Mouse (Mus musculus) cerebellum, adult 18-20 months (tissue): ENCODE measurements around the gene Cplx2.

Experiments
- DNase-seq, 2 experiments: peaks; one replicate each; pipeline ENCODE4 v3.0.0; 2021

Gene Cplx2

DNA sequence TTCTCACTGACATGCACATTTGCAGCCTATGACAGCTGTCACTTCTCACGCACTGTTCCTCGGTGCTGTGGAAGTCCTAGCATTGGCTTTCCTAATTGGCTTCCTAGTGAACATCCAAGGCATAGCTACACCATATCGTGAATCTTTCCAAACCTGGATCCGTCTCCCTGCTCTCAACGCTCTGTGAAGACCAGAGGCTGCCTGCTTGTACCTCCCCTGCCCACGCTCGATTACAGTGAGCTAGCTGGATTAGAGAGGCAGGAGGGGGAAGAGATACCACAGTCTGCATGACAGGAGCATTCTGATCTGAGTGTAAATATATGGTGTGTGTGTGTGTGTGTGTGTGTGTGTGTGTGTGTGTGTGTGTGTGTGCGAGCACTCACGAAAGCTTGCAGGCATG lies 3.0 kb upstream of the Cplx2 start:
- DNase-seq: no peak

DNA sequence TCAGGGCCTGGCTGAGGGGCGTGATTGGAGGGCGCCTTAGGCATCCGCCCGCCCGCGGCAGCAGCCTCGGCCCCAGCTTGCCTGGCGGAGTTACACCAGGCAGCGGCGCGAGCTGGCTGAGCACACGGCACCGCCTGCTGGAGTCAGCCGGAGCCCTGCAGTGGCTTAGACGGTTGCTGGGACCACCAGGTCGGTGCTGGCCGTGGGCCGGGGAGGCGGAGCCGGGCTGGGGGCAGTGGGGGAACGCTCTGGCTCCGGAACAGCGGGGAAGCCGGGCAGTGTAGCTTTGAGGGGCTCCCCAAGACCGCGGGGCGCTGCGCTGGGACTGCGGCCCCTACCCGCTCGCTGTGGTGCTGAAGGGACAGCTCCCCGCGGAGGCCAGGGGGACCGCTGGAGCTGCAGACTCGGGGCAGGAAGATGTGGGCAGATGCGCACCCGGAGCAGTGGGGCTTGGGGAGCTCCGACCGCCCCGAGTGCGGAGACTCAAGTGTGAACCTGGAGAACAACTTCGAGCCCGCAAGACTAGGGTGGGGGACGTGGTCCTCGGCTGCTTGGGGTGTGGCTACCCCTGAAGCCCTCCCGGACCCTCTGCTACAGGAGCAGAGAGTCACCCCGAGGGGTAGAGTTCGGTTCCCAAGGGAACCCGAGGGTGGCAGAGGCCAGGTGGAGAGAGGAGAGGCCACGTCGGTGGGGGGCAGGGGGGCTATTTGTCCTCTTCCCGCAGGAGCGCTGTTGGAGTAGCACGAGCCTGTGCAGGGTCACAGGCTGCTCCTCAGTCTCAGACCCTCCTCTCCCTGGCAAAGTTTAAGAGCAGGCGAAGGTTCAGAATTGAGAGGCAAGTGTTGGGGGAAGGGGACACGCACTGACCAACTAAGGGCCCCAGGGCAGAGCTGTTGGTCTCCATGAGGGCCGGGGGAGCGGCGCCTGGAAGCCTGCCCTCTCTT lies 510 bp downstream of the Cplx2 start:
- DNase-seq: peak; percentile 77 to 78

DNA sequence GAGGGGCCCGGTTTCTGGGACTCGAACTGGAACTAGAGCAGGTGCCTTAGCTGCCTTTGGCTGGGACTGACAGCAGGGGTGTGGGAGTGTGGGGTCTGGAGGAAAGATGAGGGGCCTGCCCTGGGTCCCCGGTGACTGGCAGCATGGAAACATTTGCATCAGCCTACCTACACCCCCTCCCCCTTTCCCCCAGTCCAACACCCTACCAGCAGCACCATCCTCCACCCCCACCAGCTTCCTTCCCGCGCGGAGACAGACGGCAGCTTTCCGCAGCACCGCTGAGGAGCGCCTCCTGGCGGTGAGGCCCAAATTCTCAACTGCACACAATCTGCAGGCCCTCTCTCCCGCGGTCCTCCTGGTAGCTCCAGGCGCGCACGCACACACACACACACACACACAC lies 1.5 kb downstream of the Cplx2 start:
- DNase-seq: peak; percentile 94 to 95

DNA sequence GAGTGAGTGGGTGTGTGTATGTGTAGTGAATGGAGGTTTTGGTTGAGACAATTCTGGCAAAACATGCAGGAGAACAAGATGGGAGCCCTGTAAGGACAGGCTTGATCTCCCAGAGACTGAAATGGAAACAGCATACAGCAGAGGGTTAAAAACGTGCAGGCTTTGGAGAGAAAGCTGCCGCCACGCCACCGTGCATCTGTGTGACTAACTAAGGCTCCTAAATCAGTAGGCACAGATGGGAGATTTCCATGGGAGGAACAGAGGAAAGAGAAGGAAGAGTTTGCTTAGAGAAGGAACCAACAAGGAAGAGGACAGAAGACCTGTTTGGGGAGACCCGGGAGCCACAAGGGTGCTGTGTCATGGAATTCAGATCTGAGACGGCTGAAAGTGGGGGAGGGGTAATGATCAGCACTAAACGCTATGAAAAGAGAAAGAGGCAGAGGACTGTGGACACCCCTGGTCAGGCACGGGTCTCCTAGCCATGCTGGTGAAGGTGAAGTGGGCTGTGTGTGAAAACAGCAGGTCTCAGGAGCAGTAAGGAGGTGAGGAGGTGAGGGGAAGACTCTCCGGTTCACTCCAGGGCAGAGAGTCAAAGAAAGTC lies 3.1 kb downstream of the Cplx2 start:
- peak in 1 of 2 experiments; percentile 31 for DNase-seq

DNA sequence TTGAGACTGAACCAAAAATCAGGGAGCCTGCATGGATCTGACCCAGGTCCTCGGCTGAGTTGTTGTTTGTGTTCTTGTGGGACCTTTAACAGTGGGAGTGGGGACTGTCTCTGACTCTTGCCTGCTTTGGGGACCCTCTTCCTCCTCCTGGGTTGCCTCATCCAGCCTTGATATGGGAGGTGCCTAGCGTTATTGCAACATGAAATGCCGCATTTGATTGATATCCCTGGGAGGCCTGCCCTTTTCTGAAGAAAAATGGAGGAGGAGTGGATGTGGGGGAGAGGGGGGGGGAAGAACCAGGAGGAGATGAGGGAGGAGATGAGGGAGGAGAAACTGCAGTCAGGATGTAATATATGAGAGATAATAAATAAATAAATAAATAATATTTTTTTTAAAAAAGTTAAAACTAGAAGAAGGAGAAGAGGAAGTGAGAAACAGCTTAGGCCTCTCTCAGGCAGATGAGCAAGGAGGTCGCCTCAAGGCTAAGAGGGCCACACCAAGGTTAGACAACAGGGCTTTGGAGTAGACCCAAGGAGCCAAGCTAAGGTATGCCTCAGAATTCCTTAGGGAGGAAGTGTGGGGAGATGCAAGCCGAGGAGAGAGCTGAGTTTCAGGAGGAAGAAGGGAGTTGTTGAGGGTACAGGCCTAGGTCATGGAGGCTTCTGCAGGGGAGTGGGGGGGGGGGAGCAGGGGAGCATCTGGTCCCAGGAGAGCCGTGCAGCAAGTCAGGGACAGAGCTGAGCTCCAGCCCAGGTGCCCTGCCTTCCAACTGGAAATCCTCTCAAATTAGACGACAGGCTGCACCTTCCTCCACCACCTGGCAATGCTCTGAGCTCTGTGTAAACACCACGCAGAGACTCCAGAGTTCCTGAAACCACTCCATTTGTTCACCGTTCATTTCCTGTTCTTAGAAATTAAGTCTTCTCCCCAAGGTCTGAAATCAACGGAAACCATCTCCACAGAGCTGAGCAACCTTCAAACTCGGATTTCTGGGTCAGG lies 4.6 kb downstream of the Cplx2 start:
- peak; percentile 51 to 60 for DNase-seq

DNA sequence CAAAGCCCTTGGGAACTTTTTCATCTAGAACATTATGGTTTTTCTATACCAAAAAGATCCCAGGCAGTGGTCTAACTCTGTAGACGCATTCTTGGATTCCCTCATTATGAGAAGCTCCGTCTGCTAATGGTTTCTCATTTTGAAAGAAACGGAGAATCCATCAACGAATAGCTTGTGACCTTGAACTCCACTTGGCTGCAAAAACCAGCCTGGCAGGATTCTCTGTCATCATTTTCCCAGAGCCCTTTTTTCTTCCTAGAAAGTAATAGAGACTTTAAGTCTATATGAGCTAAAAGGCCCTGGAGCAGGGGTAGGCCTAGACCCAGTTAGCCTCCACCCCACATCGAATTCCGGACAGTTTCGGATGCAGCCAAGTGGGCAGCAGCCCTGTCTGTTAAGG lies 5.6 kb downstream of the Cplx2 start:
- DNase-seq: peak in 1 of 2 experiments; percentile 21

DNA sequence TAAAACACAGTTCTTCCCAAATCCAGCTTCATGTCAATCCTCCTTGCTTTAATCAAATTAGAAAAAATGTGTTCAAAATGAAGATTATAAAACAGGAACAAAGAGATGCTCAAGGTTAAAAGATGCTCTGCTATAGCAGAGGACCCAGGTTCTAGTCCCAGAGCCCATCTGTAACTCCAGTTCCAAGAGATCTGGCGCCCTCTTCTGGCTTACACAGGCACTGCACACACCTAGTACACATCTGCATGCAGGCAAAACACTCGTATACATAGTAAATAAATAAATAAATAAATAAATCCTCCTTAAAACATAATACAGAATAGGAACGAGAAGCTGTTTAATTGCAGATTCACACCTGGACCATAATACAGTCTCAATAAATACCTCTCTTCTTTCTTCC lies 6.9 kb downstream of the Cplx2 start:
- peak; percentile 49 to 50 for DNase-seq

DNA sequence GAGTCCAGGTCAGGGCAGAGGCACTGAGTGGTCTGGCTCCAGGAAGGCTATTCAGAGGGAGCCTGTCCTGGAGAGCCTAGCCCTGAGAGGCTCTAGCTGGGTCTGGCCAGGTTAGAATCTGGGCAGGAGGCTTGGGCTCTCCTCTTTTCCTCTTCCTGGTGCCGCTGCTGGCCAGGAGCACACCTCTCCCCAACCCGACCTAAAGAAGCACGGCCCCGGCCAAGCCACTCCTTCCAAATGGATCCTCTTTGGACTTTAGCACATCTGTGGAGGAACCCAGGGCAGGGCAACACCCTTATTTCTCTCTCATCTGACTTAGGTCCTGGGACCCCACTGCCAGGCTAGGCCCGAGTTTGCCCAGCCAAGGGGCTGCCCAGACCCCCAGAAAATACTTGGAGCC lies 9.3 kb downstream of the Cplx2 start:
- DNase-seq: no peak

DNA sequence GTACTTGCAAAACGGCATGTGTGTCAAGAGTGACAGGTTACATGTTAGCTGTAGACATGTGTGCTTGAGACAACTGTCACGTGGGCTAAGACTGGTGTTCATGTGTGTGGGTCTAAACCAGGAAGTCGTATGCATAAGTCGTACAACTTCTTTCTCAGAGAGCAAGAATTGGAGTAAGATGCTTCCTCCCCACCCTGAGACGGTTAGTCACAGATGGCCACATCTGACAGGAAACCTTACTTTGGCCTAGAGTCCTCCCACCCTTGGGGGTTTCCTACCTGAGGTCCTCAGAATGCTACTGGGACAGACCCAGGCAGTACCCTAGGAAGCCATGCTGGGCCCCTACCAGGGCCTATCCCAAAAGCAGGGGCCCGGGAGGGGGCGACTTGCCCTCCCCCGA lies 10.2 kb downstream of the Cplx2 start:
- DNase-seq: peak in 1 of 2 experiments; percentile 20

DNA sequence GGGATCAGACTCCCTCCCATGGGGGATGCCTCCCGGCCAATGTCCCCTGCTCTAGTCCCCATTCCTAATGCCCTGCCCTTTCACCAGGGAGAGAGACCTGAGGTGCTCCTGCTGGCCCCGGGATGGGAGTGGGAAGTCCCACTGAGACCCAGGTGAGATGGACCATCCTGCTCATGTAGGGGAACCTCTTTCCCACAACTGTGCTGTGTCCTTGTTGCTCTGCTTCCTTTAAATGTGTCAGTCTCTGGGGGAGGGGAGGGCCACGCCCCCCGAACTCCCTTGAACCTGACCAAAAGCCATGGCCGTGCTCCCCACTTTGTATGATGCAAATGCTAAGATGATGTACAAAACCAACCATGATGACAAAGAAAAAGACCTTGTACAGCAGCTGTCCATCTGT lies 12.4 kb downstream of the Cplx2 start:
- peak in 1 of 2 experiments; percentile 35 for DNase-seq

DNA sequence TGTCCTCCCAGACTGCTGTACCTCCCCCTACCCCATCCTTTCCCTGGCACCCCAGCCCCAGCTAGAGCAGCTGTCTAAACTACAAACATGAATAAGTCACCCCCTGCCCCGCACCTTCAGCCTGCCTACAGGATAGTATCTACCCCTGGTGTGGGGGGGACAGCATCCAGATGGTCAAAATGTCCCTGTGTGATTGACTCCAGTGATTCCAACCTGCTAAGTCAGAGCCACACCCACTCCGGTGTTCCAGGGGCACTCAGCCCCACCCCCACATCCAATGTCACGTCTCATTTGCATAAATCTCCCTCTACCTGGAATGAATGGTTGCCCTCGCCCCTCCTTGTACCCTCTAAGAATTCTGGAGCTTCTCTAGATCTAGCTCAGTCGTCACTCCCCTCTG lies 13.4 kb downstream of the Cplx2 start:
- DNase-seq: peak in 1 of 2 experiments; percentile 45

DNA sequence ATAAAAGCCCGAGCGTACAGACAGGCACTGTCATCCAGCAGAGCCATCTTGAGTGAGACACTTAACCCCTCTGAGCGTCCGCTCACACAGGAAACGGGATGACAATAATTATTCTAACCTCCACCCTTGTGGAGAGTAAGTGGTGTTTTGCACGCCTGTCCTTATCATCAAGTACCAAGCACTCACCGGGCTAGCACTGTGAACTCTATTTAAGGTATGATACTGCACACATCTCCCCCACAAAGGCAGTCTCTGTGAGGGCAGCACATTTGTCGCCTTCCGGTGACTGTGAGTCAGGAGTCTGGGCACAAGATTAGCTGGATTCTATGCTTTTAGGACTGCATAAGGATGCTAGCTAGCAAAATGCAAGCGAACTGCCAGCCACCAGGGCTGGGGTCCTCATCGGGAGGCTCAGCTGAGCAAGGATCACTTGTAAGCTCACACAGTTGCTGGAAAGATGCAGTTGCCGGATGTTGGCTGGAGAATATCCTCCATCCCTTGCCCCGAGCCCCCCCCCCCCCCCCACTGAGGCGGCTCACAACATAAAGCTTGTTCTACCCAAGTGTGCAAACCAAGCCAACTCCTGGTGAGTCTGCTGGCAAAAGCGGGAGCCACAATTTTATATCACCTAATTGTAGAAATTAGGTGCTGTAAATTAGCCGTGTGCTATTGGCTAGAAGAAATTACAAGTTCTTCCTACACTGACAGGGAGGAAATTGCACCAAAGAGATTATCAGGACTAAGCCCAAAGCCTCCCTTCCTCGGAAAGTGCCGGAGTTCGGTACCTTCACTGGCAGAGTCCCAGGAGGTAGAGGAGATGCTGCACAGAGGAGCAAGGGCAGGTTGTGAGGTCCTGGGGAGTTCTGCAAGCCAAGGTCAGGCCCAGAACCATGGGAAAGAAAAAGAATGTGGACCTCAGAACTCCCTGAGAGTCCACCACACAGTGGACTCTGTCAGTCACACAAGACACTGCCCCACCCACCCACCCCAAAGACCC lies 14.2 kb downstream of the Cplx2 start:
- peak; percentile 39 to 45 for DNase-seq

DNA sequence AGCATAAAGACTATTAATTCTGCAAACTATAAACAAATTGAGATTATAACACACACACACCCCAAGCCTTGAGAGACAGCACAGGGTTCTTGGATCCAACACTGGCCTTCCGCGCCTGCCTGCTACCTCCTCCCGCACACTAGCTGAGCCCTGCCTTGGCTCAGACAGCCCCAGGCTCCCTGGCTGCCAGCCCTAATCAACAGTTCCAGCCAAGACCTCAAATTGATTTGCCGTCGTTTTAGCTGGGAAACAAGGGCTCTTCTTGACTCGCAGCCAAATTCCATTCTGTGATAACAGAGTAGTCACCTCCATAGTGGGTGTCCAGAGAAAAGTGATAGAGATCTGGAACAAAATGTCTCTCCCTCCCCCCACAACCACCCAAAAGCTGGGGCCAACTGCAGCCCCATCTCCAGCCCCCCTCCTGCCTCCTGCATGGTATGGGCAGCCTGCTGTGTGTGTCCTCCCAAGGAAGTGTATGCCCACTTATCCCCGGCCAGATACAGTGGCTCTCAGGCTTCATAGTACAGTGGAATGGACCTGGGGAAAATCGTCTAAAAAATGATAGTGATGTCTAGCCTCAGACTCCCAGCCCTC lies 18.9 kb downstream of the Cplx2 start:
- DNase-seq: peak; percentile 68 to 69

DNA sequence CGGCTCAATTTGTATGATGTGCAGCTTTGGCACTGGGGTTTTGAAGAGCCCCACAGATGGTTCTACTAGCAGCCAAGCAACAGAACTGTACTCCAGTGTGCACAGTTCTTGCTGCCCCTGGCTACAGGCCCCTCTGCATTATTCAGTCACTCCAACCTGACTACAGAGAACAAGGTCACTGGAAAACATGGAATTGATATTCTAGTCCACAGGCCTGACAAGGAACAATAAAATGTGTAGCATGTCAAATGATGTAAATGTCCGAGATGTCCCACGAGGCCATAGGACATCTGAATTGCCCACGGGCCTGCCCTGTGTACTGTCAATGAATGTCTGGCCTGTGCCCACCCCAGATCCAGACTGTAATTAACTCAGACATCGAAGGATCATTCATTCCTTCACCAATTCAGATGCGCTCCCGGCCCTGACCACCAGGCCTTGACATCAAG lies 19.4 kb downstream of the Cplx2 start:
- DNase-seq: no peak

DNA sequence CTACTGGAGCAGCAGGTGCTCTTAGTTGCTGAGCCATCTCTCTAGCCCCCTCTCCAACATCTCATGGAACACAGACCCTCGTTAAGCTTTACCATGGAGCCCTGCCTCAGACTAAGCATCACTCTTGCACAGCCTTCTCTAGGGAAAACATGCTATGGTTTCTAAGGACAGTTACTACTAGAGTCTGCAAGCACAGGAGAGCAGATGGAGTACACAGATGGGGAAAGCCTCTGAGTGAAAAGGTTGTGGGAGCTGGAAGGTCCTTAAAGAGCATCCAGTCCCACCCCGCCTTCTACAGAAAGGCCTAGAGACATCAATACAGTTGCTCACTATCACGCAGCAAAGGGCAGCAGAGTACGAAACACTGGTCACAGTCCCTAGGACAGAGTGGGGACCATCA lies 20.2 kb downstream of the Cplx2 start:
- no peak for DNase-seq

DNA sequence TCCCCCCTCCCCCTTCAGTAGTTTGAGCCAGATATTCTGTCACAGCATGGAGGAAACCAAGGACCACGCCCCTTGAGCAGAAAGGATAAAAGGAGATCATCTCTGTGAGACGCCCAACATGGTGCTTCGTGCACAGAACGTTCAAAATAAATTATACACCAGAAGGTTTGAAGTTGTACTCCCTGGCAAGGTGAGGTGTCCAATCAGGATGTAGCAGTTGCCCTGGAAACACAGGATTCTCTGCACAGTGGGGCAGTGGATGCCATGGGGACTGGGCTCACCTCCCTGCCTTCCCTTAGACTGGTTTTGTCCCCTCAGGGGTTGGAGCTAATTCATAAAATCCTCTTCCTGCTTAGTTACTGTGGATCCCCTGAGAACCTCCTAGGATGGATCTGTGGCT lies 25.9 kb downstream of the Cplx2 start:
- no peak for DNase-seq

DNA sequence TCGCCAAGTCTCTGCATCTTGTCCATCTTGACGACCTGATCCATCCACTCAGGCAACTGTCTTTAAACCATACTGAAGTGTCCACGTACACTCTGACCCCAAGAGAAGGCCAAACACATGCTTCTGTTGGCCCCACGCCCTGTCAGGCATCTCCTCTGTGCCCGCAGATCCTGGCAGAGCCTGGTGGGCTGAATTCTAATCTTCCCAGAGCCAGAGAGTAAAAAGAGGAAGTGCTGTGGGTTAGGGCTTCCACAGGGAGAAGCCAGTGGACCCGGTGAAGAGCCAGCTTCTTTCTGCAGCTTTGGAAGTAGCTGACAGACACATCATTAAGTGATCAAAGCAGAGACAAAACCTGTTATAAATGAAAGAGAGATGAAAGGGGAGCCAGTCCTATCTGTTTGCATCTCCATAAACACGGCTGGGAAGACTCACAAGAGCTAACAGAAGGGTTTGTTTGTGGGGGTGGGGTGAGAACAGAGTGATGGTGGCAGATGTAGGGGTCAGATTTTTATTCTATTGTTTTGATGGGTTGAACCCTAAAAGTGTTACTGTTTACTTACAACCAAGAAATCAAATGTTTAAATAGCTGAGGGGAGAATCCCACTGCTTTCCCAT lies 29.5 kb downstream of the Cplx2 start:
- DNase-seq: no peak

DNA sequence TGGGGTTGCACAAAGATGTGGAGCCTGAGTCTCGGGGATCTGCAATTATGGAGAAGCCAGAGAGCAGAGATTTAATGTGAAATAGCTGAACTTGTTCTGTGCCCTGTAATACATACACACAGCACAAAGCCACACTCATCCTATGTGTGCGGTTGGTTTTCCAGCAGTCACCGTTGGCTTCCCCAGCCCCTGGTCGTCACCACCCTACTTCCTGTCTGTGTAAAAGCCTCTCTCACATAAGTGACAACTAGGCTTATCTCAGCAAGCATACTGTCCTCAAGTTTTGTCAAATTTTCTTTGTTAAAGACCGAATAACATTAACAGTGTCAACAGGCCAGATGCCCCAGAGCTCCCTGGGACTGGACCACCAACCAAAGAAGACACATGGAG lies 30.0 kb downstream of the Cplx2 start:
- no peak for DNase-seq

DNA sequence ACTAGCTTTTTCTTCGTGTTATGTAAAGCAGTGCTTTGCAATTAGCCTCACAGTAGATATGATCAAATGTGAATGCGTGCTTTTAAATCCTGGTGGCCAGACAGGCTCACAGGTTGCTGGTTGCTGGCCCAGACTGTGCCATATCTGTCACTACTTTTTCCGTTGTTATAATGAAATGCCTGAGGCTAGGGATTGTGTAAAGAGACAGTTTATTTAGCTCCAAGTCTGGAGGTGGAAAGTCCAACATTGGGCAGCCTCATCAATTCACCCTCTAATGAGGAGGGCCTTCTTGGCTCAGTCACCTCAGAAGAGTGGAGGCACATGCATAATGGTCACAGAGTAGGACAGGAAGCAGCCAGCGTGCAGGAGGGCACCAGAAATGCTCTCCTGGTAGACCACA lies 31.2 kb downstream of the Cplx2 start:
- no peak for DNase-seq

DNA sequence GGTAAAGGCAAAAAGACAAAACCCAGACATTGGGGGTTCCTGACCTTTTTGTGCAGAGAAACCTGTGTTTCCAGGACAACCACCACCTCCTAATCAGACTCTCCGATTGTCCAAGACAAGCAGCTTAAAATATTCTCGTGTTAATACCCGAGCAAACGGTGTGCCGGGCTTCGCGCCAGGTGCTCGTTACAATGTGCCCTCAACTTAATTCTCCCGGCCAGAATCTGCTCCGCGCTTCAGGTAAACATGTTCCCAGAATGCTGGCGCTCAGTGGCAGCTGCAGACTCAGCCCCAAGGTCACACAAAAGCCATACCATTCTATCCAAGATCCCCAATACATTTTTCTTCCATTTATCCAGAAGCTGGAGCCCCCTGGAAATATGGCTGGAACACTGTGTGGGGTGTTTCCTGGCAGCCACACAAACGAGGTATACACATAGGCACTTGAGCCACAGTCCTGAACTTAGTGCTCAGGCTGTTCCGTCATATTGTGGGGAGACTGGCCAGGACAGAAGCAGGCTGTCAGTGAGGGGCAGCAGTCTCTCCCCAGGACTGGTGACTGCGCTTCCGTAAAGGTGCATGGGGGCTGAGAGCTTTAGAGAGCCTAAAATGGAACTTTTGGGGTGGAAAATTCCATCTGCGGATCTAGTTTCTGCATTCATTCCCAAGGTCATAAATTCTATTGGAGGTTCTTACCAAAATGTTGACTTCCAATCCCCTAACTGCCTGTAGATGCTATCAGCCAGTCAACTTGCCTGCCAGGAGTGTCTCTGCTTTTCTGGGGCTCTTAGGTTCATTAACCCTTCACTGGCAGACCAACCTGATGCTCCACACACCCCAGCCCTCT lies 32.3 kb downstream of the Cplx2 start:
- DNase-seq: peak in 1 of 2 experiments; percentile 29
